Mouse (Mus musculus): Measurements from ENCODE around the gene Slc41a2. TPM values are rescaled to one million over a fixed set of nuclear protein-coding genes. Genes with fewer than 3 reads are reported as not detected.
A peak's percentile ranks its signal among the peaks of the same experiment; 100 is the strongest.

Slc41a2 gene
- polyA plus RNA-seq, 1 experiment from 2014 or later = 0.08 TPM

- no peak overlapping the region for H3K4me3 ChIP-seq (ENCODE audit: low read depth, low read length)
- 89% methylated on average over 5 of the region's 5 CpGs for whole genome bisulfite sequencing
- no peaks in the 10 kb centered on the region for H3K27me3 ChIP-seq (replicated peaks; ENCODE audit: control insufficient read depth, insufficient read depth, low read length)
- H3K4me2 ChIP-seq = no peak overlapping the region
- H3K9me3 ChIP-seq (ENCODE audit: control insufficient read depth, low read length) = 0 out of 2 replicates have a peak, but pooled peaks cover 3% of the 10 kb centered on the region
- H3K9ac ChIP-seq (ENCODE audit: low read depth, low read length) = no peak overlapping the region
- no peak overlapping the region for H3K27ac ChIP-seq (ENCODE audit: low read depth, low read length)
- no peak for DNase-seq (ENCODE audit: low spot score)
- no peaks in the 10 kb centered on the region for H3K36me3 ChIP-seq (ENCODE audit: control insufficient read depth, insufficient read depth, low read length)
- no peak for ATAC-seq (replicated peaks; ENCODE audit: low FRiP score)
- H3K4me1 ChIP-seq (replicated peaks; ENCODE audit: control insufficient read depth, insufficient read depth, low read length) = peaks cover 22% of the 10 kb centered on the region
Observed at GRCm38 (mm10) chr10:83189071-83189470, 148.6 kb downstream of the Slc41a2 start.

GRCm38 (mm10) chr10:83186984-83187383 is 150.7 kb downstream of the Slc41a2 start:
- Histone ChIP-seq H3K9ac (ENCODE audit: low read depth, low read length) (no peak overlapping the region), H3K27me3 (replicated peaks; ENCODE audit: control insufficient read depth, insufficient read depth, low read length) (no peaks in the 10 kb centered on the region), H3K36me3 (ENCODE audit: control insufficient read depth, insufficient read depth, low read length) (no peaks in the 10 kb centered on the region), H3K4me1 (replicated peaks; ENCODE audit: control insufficient read depth, insufficient read depth, low read length) (peaks cover 36% of the 10 kb centered on the region), H3K4me3 (ENCODE audit: low read depth, low read length) (no peak overlapping the region), H3K9me3 (ENCODE audit: control insufficient read depth, low read length) (0 out of 2 replicates have a peak, but pooled peaks cover 3% of the 10 kb centered on the region), H3K4me2 (no peak overlapping the region), H3K27ac (ENCODE audit: low read depth, low read length) (no peak overlapping the region)
- WGBS = 75% methylated on average over 5 of the region's 5 CpGs
- ATAC-seq (replicated peaks; ENCODE audit: low FRiP score) (no peak), DNase-seq (ENCODE audit: low spot score) (no peak)

- Histone ChIP-seq H3K4me1 (replicated peaks; ENCODE audit: control insufficient read depth, insufficient read depth, low read length) (peaks cover 36% of the 10 kb centered on the region), H3K27ac (ENCODE audit: low read depth, low read length) (no peak overlapping the region), H3K4me3 (ENCODE audit: low read depth, low read length) (no peak overlapping the region), H3K4me2 (no peak overlapping the region), H3K9ac (ENCODE audit: low read depth, low read length) (no peak overlapping the region), H3K36me3 (ENCODE audit: control insufficient read depth, insufficient read depth, low read length) (no peaks in the 10 kb centered on the region), H3K27me3 (replicated peaks; ENCODE audit: control insufficient read depth, insufficient read depth, low read length) (no peaks in the 10 kb centered on the region), H3K9me3 (ENCODE audit: control insufficient read depth, low read length) (0 out of 2 replicates have a peak, but pooled peaks cover 3% of the 10 kb centered on the region)
- DNase-seq (ENCODE audit: low spot score) (no peak), ATAC-seq (replicated peaks; ENCODE audit: low FRiP score) (no peak)
- WGBS = 78% methylated on average over 8 of the region's 8 CpGs
Observed at GRCm38 (mm10) chr10:83186167-83186566, 151.5 kb downstream of the Slc41a2 start.

DNA sequence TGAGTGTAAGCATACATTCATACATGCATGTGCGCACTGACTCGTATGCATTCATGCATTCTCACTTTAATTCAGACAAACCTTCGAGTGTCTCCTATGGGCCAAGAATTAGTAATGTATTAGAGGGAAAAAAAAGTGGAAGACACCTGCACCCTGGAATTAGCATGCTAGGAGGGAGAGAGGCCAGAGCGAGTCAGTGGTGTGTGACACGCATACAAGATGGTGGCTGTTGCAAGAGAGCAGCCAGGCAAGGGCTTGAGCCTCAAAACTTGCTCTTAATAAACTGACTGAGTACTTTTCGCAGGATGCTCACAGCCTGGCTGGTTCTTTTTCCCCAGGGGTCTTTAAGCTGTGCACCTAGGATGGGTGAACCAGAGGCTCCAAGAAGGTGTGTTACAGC is 152.6 kb downstream of the Slc41a2 start:
- ATAC-seq (replicated peaks; ENCODE audit: low FRiP score) = no peak
- 91% methylated on average over 6 of the region's 6 CpGs for WGBS

GRCm38 (mm10) chr10:83184480-83185069 is 153.1 kb downstream of the Slc41a2 start:
- H3K36me3 ChIP-seq (ENCODE audit: control insufficient read depth, insufficient read depth, low read length) = no peaks in the 10 kb centered on the region
- WGBS = 35% methylated on average over 7 of the region's 7 CpGs
- DNase-seq (ENCODE audit: low spot score) = no peak
- no peak overlapping the region for H3K4me3 ChIP-seq (ENCODE audit: low read depth, low read length)
- H3K4me1 ChIP-seq (replicated peaks; ENCODE audit: control insufficient read depth, insufficient read depth, low read length) = peaks cover 36% of the 10 kb centered on the region
- no peak overlapping the region for H3K9ac ChIP-seq (ENCODE audit: low read depth, low read length)
- peak overlapping the region; percentile 4; the same call in 1 of the 2 replicates for H3K4me2 ChIP-seq
- no peaks in the 10 kb centered on the region for H3K9me3 ChIP-seq (ENCODE audit: control insufficient read depth, low read length)
- peak; percentile 33 for ATAC-seq (replicated peaks; ENCODE audit: low FRiP score)
- H3K27ac ChIP-seq (ENCODE audit: low read depth, low read length) = 0 out of 2 replicates have a peak overlapping the region, but pooled peaks have one; percentile 33
- no peaks in the 10 kb centered on the region for H3K27me3 ChIP-seq (replicated peaks; ENCODE audit: control insufficient read depth, insufficient read depth, low read length)

More for the DNA sequence above, 152.6 kb downstream of the Slc41a2 start:
- no peaks in the 10 kb centered on the region for H3K36me3 ChIP-seq (ENCODE audit: control insufficient read depth, insufficient read depth, low read length)
- H3K27ac ChIP-seq (ENCODE audit: low read depth, low read length) = no peak overlapping the region
- H3K9me3 ChIP-seq (ENCODE audit: control insufficient read depth, low read length) = no peaks in the 10 kb centered on the region
- H3K4me3 ChIP-seq (ENCODE audit: low read depth, low read length) = no peak overlapping the region
- H3K4me1 ChIP-seq (replicated peaks; ENCODE audit: control insufficient read depth, insufficient read depth, low read length) = peaks cover 36% of the 10 kb centered on the region
- H3K9ac ChIP-seq (ENCODE audit: low read depth, low read length) = no peak overlapping the region
- H3K4me2 ChIP-seq = no peak overlapping the region
- no peak for DNase-seq (ENCODE audit: low spot score)
- H3K27me3 ChIP-seq (replicated peaks; ENCODE audit: control insufficient read depth, insufficient read depth, low read length) = no peaks in the 10 kb centered on the region

DNA sequence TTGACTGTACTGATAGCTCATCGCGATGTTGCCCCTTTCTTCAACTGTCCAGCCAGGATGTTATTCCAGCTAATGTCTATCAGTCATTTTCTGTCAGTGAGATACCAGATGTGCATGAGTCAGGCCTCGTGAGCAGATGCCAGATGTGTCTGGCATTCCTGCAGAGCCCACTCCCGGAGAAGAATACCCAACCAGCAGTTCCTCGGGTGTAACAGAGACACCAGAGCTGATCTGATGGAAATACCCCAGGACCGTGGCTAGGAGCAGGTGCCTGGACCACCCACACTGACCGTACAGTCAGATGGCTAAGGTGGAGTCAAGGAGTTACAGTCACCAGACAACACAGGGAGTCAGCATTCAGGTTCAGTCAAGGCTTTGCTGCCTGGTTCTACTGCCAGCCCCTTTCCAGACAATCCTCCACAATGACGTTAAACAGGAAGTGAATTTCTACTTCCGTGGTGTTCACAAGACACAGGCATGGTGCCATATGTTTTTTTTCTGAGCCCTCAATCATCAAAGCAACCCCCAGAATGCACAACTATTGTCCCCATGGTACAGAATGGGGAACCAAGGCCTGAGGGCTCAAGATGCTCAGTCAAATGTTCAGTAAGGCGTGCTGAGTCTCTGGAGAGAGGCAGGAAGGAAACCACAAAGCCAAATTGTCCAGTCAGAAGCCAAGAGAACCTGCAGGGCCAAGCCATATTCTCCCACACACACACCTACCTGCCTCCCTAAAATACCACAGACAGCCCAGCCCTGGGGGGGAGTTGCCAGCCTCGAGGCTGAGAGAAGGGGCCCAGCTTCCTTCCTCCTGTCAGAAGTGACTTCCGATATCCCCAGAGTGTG is 153.8 kb downstream of the Slc41a2 start:
- H3K27ac ChIP-seq (ENCODE audit: low read depth, low read length) = 0 out of 2 replicates have a peak overlapping the region, but pooled peaks have one; percentile 33
- 0 out of 2 replicates have a peak overlapping the region, but pooled peaks have one; percentile 5 for H3K9ac ChIP-seq (ENCODE audit: low read depth, low read length)
- peak overlapping the region; percentile 4; the same call in 1 of the 2 replicates for H3K4me2 ChIP-seq
- DNase-seq (ENCODE audit: low spot score) = no peak
- H3K4me3 ChIP-seq (ENCODE audit: low read depth, low read length) = no peak overlapping the region
- peaks cover 36% of the 10 kb centered on the region for H3K4me1 ChIP-seq (replicated peaks; ENCODE audit: control insufficient read depth, insufficient read depth, low read length)
- no peaks in the 10 kb centered on the region for H3K27me3 ChIP-seq (replicated peaks; ENCODE audit: control insufficient read depth, insufficient read depth, low read length)
- ATAC-seq (replicated peaks; ENCODE audit: low FRiP score) = peak; percentile 50
- no peaks in the 10 kb centered on the region for H3K36me3 ChIP-seq (ENCODE audit: control insufficient read depth, insufficient read depth, low read length)
- no peaks in the 10 kb centered on the region for H3K9me3 ChIP-seq (ENCODE audit: control insufficient read depth, low read length)
- WGBS = 42% methylated on average over 12 of the region's 12 CpGs

DNA sequence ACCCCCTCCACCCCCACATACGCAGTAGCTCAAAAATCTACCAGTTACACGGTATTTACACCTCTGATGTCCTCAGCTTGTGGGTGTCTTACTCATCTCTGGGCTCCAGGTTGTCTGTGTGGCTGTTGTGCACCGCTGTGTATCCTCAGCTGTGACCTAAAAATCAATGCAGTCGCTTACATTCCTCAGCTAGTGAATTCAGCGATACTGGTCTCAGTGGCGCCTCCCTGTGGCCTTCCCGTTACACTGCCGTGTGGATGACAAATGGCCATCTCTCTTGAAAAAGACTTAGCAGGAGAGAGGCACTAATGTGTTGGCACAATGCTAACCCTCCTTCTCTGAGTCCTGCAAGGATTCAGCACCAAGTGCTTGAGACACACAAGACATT is 155.1 kb downstream of the Slc41a2 start:
- no peak for ATAC-seq (replicated peaks; ENCODE audit: low FRiP score)
- no peak overlapping the region for H3K9ac ChIP-seq (ENCODE audit: low read depth, low read length)
- H3K4me2 ChIP-seq = no peak overlapping the region
- no peaks in the 10 kb centered on the region for H3K36me3 ChIP-seq (ENCODE audit: control insufficient read depth, insufficient read depth, low read length)
- peak; percentile 49 for DNase-seq (ENCODE audit: low spot score)
- H3K9me3 ChIP-seq (ENCODE audit: control insufficient read depth, low read length) = no peaks in the 10 kb centered on the region
- peaks cover 32% of the 10 kb centered on the region for H3K4me1 ChIP-seq (replicated peaks; ENCODE audit: control insufficient read depth, insufficient read depth, low read length)
- 31% methylated on average over 8 of the region's 8 CpGs for WGBS
- no peak overlapping the region for H3K4me3 ChIP-seq (ENCODE audit: low read depth, low read length)
- no peak overlapping the region for H3K27ac ChIP-seq (ENCODE audit: low read depth, low read length)
- no peaks in the 10 kb centered on the region for H3K27me3 ChIP-seq (replicated peaks; ENCODE audit: control insufficient read depth, insufficient read depth, low read length)

- H3K4me2 ChIP-seq = no peak overlapping the region
- peaks cover 30% of the 10 kb centered on the region for H3K4me1 ChIP-seq (replicated peaks; ENCODE audit: control insufficient read depth, insufficient read depth, low read length)
- DNase-seq (ENCODE audit: low spot score) = no peak
- no peak overlapping the region for H3K27ac ChIP-seq (ENCODE audit: low read depth, low read length)
- WGBS = 75% methylated on average over 15 of the region's 15 CpGs
- no peak overlapping the region for H3K4me3 ChIP-seq (ENCODE audit: low read depth, low read length)
- no peak for ATAC-seq (replicated peaks; ENCODE audit: low FRiP score)
- no peaks in the 10 kb centered on the region for H3K27me3 ChIP-seq (replicated peaks; ENCODE audit: control insufficient read depth, insufficient read depth, low read length)
- H3K36me3 ChIP-seq (ENCODE audit: control insufficient read depth, insufficient read depth, low read length) = no peaks in the 10 kb centered on the region
- no peak overlapping the region for H3K9ac ChIP-seq (ENCODE audit: low read depth, low read length)
- H3K9me3 ChIP-seq (ENCODE audit: control insufficient read depth, low read length) = no peaks in the 10 kb centered on the region
Observed at GRCm38 (mm10) chr10:83181831-83182572, 155.7 kb downstream of the Slc41a2 start.
